Mouse (Mus musculus) Patski (cell line): ENCODE results near the gene Lrmda. TPM values are rescaled to one million over a fixed set of nuclear protein-coding genes. Genes with fewer than 3 reads are reported as not detected.

Experiments
- ATAC-seq: fragments of 100-300 bp; one replicate; pipeline ENCODE4 v1.8.0; 2021
- CTCF ChIA-PET: fragments of 350-600 bp; sonication (Branson Sonifier 250); formaldehyde crosslinking; loops from one replicate; lab custom pipeline; 2022; ENCODE audit warnings: inconsistent platforms; lab: Charles Lee
- POLR2A ChIA-PET: fragments of 350-600 bp; sonication (Branson Sonifier 250); formaldehyde crosslinking; loops from one replicate; lab custom pipeline; 2022; ENCODE audit warnings: antibody characterized with exemption, inconsistent platforms; lab: Charles Lee
- DNase-seq: peaks from one replicate; pipeline ENCODE4 v3.0.0-alpha.2; 2011; ENCODE audit warnings: low read depth, low spot score
- H3K27me3 ChIP-seq: fragments of 371-371 bp; one replicate; pipeline ENCODE4 v1.5.1; 2021
- CTCF ChIP-seq: fragments of 100-300 bp; IDR thresholded peaks from one replicate; pipeline ENCODE4 v1.5.1; 2021
- in situ Hi-C: fragments of 300-500 bp; cut with MboI; formaldehyde crosslinking; loops from 3 replicates; pipeline ENCODE4 v1.11.1; 2018; ENCODE audit warnings: low pct_unique_long_range_greater_than_20kb, mixed read lengths
- polyA plus RNA-seq: library from polyadenylated mRNA; unstranded; gene quantifications from one replicate; pipeline ENCODE4 v1.2.3, GENCODE M21; 2021

Gene Lrmda
- polyA plus RNA-seq, 1 experiment from 2014 or later = 0.26 TPM

- ATAC-seq (no peak), DNase-seq (no peak)
- ChIA-PET POLR2A (no interaction called here), CTCF (interaction anchor here (1.1 to 1.4 kb wide), 2 partner anchors 9 to 20 kb away, joined by 3 to 5 read pairs; no protein-coding TSS in a partner anchor)
- in situ Hi-C loops = no loop called here
- H3K27me3 ChIP-seq = no peaks in the 10 kb centered on the region
- no peak for TF ChIP-seq CTCF
These were observed 996.6 kb downstream of the Lrmda start for GRCm38 (mm10) chr14:23016068-23016611.

- TF ChIP-seq CTCF = no peak
- in situ Hi-C loops = loop anchor here (5.0 to 10.0 kb wide), 3 partner anchors 74 to 364 kb away; no protein-coding TSS in a partner anchor
- CTCF ChIA-PET = no interaction called here
- DNase-seq = no peak
- POLR2A ChIA-PET = no interaction called here
- ATAC-seq = no peak
- no peaks in the 10 kb centered on the region for H3K27me3 ChIP-seq
These were observed 1021.5 kb downstream of the Lrmda start for GRCm38 (mm10) chr14:23041002-23041401.

GRCm38 (mm10) chr14:23045322-23045721 lies 1025.8 kb downstream of the Lrmda start:
- ChIA-PET POLR2A (interaction anchor here (2.6 kb wide), 1 partner anchor 262 kb away, joined by 11 read pairs; no protein-coding TSS in a partner anchor), CTCF (interaction anchor here (1.1 to 1.6 kb wide), 2 partner anchors 91 to 260 kb away, joined by 3 to 5 read pairs; no protein-coding TSS in a partner anchor)
- no peaks in the 10 kb centered on the region for H3K27me3 ChIP-seq
- in situ Hi-C loops = loop anchor here (5.0 to 10.0 kb wide), 6 partner anchors 158 to 1068 kb away; no protein-coding TSS in a partner anchor
- ATAC-seq (no peak), DNase-seq (no peak)
- TF ChIP-seq CTCF = no peak

- H3K27me3 ChIP-seq = no peaks in the 10 kb centered on the region
- in situ Hi-C loops = loop anchor here (5.0 to 10.0 kb wide), 6 partner anchors 159 to 1069 kb away; no protein-coding TSS in a partner anchor
- DNase-seq (peak; percentile 44), ATAC-seq (no peak)
- ChIA-PET CTCF (interaction anchor here (0.7 to 1.7 kb wide), 10 partner anchors 10 to 261 kb away, joined by 3 to 5 read pairs (median 4); no protein-coding TSS in a partner anchor), POLR2A (interaction anchor here (0.6 to 2.6 kb wide), 2 partner anchors 244 to 263 kb away, joined by 3 to 11 read pairs; no protein-coding TSS in a partner anchor)
- peak; percentile 71 for TF ChIP-seq CTCF
These were observed 1026.8 kb downstream of the Lrmda start for GRCm38 (mm10) chr14:23046330-23046729.

- no peak for TF ChIP-seq CTCF
- no peak for ATAC-seq
- ChIA-PET POLR2A (no interaction called here), CTCF (no interaction called here)
- no peak for DNase-seq
- in situ Hi-C loops = no loop called here
- H3K27me3 ChIP-seq = no peaks in the 10 kb centered on the region
These were observed 1031.9 kb downstream of the Lrmda start for GRCm38 (mm10) chr14:23051441-23051840.

- no peak for TF ChIP-seq CTCF
- ChIA-PET POLR2A (no interaction called here), CTCF (no interaction called here)
- ATAC-seq (no peak), DNase-seq (no peak)
- in situ Hi-C loops = no loop called here
- H3K27me3 ChIP-seq = no peaks in the 10 kb centered on the region
These were observed 1033.5 kb downstream of the Lrmda start for GRCm38 (mm10) chr14:23052833-23053592.

- ChIA-PET CTCF (interaction anchor here (1.7 kb wide), 1 partner anchor 10 kb away, joined by 3 read pairs; no protein-coding TSS in a partner anchor), POLR2A (no interaction called here)
- H3K27me3 ChIP-seq = peaks cover 4% of the 10 kb centered on the region
- DNase-seq = no peak
- in situ Hi-C loops = no loop called here
- no peak for ATAC-seq
- no peak for TF ChIP-seq CTCF
These were observed 1037.9 kb downstream of the Lrmda start for GRCm38 (mm10) chr14:23057228-23057976.

- ChIA-PET POLR2A (no interaction called here), CTCF (no interaction called here)
- no peak for TF ChIP-seq CTCF
- no peak for ATAC-seq
- in situ Hi-C loops = no loop called here
- peaks cover 8% of the 10 kb centered on the region for H3K27me3 ChIP-seq
- DNase-seq = no peak
These were observed 1038.5 kb downstream of the Lrmda start for GRCm38 (mm10) chr14:23057987-23058386.

- in situ Hi-C loops = no loop called here
- DNase-seq (no peak), ATAC-seq (no peak)
- peaks cover 4% of the 10 kb centered on the region for H3K27me3 ChIP-seq
- no peak for TF ChIP-seq CTCF
- ChIA-PET POLR2A (no interaction called here), CTCF (no interaction called here)
These were observed 1059.2 kb downstream of the Lrmda start for GRCm38 (mm10) chr14:23078719-23079118.

GRCm38 (mm10) chr14:23084241-23084773 lies 1064.8 kb downstream of the Lrmda start:
- no peak for DNase-seq
- in situ Hi-C loops = no loop called here
- ATAC-seq = no peak
- ChIA-PET POLR2A (interaction anchor here (0.6 kb wide), 1 partner anchor 754 kb away, joined by 5 read pairs; no protein-coding TSS in a partner anchor), CTCF (no interaction called here)
- H3K27me3 ChIP-seq = no peaks in the 10 kb centered on the region
- no peak for TF ChIP-seq CTCF
